Mouse (Mus musculus): ENCODE data around the gene Vmn1r85. TPM values are rescaled to one million over a fixed set of nuclear protein-coding genes. Genes with fewer than 3 reads are reported as not detected.
A peak's percentile ranks its signal among the peaks of the same experiment; 100 is the strongest.

The Vmn1r85 gene
- polyA plus RNA-seq, 1 experiment = not detected

DNA sequence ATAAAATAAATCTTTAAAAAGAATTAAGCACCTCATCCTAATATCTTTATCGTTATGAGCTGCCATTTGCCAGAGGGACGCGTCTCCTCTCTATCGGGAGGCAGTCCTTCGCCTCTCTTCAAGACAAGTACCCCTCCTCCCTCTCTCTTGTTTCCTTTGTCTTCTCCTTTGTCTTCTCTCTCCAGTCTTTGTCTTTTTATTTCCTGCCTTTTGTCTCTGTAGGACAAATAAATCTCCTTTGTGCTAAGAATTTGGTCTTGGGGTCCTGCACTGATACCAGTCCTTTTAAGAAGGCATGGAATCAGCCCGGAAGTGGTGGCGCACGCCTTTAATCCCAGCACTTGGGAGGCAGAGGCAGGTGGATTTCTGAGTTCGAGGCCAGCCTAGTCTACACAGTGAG, 35.4 kb downstream of the Vmn1r85 start:
- Histone ChIP-seq H3K27me3 (ENCODE audit: control insufficient read depth, insufficient read depth, low read length) (no peaks in the 10 kb centered on the region), H3K36me3 (ENCODE audit: control insufficient read depth, insufficient read depth, low read length) (no peaks in the 10 kb centered on the region), H3K4me3 (ENCODE audit: control insufficient read depth, insufficient read depth, low read length) (no peak overlapping the region), H3K27ac (ENCODE audit: control insufficient read depth, insufficient read depth, low read length) (no peak overlapping the region), H3K4me1 (replicated peaks; ENCODE audit: control insufficient read depth, insufficient read depth, low read length) (no peaks in the 10 kb centered on the region)
- no peak for TF ChIP-seq POLR2A (IDR thresholded peaks at IDR 0.05; ENCODE audit: control insufficient read depth, extremely low read depth, insufficient read depth, low read length, poor library complexity)
- TF ChIP-seq CTCF (IDR thresholded peaks at IDR 0.05; ENCODE audit: borderline replicate concordance, control insufficient read depth, extremely low read depth, insufficient read depth, low read length, poor library complexity) = no peak
- DNase-seq = no peak
- 91% methylated on average over 9 of the region's 9 CpGs for WGBS

DNA sequence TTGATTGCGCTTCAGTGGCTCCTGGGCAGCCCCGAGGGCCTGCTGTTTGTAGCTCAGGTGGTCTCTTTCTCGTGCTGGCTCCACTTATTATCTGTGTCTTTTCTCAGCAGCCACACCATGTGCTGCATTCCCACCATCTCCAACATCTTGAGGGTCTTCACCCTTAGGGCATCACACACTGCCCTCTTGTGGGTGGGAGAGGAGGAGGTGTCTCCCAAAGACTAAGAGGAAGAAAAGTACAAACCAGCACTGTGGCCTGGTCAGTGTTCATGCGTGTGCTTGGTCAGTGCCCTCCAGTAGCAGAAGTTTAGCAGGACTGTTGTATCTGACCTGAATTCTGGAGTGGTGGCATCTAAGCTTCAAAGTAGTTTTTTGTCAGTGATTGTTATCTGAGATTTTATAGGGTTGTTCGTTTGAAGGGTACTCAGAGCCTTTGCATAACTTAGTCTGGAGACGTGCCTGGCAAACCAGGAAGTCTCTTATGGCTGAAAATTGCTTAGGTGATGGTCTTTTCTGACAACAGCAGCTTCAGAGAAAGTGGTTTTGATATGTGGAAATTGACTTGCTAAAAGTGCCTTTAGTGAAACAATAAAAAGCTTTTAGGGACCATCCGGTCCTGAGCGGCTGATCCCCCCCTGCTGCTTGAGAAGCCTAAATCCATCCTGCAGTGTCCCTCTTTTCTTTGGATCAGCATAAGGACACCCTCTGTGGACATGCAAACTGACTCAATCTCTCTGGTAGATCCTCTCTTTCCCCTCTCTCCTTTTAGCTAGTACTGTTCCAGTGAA, 37.9 kb downstream of the Vmn1r85 start:
- Histone ChIP-seq H3K27ac (ENCODE audit: control insufficient read depth, insufficient read depth, low read length) (no peak overlapping the region), H3K4me3 (ENCODE audit: control insufficient read depth, insufficient read depth, low read length) (no peak overlapping the region), H3K36me3 (ENCODE audit: control insufficient read depth, insufficient read depth, low read length) (no peaks in the 10 kb centered on the region), H3K27me3 (ENCODE audit: control insufficient read depth, insufficient read depth, low read length) (no peaks in the 10 kb centered on the region), H3K4me1 (replicated peaks; ENCODE audit: control insufficient read depth, insufficient read depth, low read length) (0 out of 2 replicates have a peak, but pooled peaks cover 2% of the 10 kb centered on the region)
- no peak for DNase-seq
- TF ChIP-seq POLR2A (IDR thresholded peaks at IDR 0.05; ENCODE audit: control insufficient read depth, extremely low read depth, insufficient read depth, low read length, poor library complexity) = no peak
- TF ChIP-seq CTCF (IDR thresholded peaks at IDR 0.05; ENCODE audit: borderline replicate concordance, control insufficient read depth, extremely low read depth, insufficient read depth, low read length, poor library complexity) = no peak
- WGBS = 79% methylated on average over 8 of the region's 8 CpGs

GRCm38 (mm10) chr7:13054287-13055010, 40.5 kb downstream of the Vmn1r85 start, which contains the start of gene Mzf1:
Gene Mzf1 (minus strand): TSS chr7:13054764.
- H3K4me1 ChIP-seq (replicated peaks; ENCODE audit: control insufficient read depth, insufficient read depth, low read length) = 0 out of 2 replicates have a peak, but pooled peaks cover 2% of the 10 kb centered on the region
- WGBS = under 1% methylated on average over 41 of the region's 41 CpGs
- H3K4me3 ChIP-seq (ENCODE audit: control insufficient read depth, insufficient read depth, low read length) = peak within 1 kb of the TSS; percentile 78
- H3K27me3 ChIP-seq (ENCODE audit: control insufficient read depth, insufficient read depth, low read length) = no peaks in the 10 kb centered on the region
- no peaks in the 10 kb centered on the region for H3K36me3 ChIP-seq (ENCODE audit: control insufficient read depth, insufficient read depth, low read length)
- TF ChIP-seq POLR2A (IDR thresholded peaks at IDR 0.05; ENCODE audit: control insufficient read depth, extremely low read depth, insufficient read depth, low read length, poor library complexity) (peak; percentile 41; the same call in 1 of the 2 replicates), CTCF (IDR thresholded peaks at IDR 0.05; ENCODE audit: borderline replicate concordance, control insufficient read depth, extremely low read depth, insufficient read depth, low read length, poor library complexity) (peak; percentile 60; the same call in 1 of the 2 replicates)
- H3K27ac ChIP-seq (ENCODE audit: control insufficient read depth, insufficient read depth, low read length) = peak within 1 kb of the TSS; percentile 75
- peak; percentile 92 for DNase-seq

DNA sequence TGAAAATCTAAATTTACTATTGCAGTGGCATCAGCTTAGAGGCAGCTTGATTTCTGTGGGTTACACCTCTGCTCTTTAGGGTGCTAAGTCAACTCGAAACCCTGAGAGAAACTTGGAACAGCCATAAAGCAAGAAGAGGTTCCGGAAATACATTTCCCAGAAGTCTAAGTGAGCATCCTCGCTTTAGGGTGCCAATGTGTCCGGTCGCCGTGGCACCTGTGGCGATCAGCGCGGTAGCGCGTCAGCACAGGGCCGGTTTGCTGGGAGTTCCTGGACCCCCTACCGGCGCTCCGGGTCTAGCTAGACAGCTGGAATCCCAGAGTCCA, 41.0 kb downstream of the Vmn1r85 start:
- Histone ChIP-seq H3K4me3 (ENCODE audit: control insufficient read depth, insufficient read depth, low read length) (peak overlapping the region; percentile 78), H3K4me1 (replicated peaks; ENCODE audit: control insufficient read depth, insufficient read depth, low read length) (0 out of 2 replicates have a peak, but pooled peaks cover 2% of the 10 kb centered on the region), H3K27ac (ENCODE audit: control insufficient read depth, insufficient read depth, low read length) (no peak overlapping the region), H3K36me3 (ENCODE audit: control insufficient read depth, insufficient read depth, low read length) (no peaks in the 10 kb centered on the region), H3K27me3 (ENCODE audit: control insufficient read depth, insufficient read depth, low read length) (no peaks in the 10 kb centered on the region)
- no peak for DNase-seq
- no peak for TF ChIP-seq CTCF (IDR thresholded peaks at IDR 0.05; ENCODE audit: borderline replicate concordance, control insufficient read depth, extremely low read depth, insufficient read depth, low read length, poor library complexity)
- TF ChIP-seq POLR2A (IDR thresholded peaks at IDR 0.05; ENCODE audit: control insufficient read depth, extremely low read depth, insufficient read depth, low read length, poor library complexity) = no peak
- WGBS = 5% methylated on average over 15 of the region's 15 CpGs

DNA sequence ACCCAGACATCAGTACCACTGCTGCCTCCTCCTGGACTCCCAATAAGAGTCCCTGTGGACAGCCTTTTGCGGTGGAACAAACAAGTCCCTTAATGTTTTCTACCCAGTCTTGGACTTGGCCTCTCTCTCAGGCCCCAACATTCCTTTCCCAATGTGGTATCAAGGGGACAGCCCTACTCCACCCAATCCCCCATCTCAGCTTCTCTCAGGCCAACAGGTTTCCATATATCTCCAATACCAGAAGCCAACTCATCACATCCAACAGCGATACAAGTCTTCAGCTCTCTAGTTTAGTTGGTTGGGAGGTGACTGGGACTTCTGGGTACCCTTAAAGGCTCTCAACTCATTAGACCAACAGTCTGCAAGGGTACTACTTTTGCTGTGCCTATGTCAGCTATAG, 41.5 kb downstream of the Vmn1r85 start:
- H3K4me1 ChIP-seq (replicated peaks; ENCODE audit: control insufficient read depth, insufficient read depth, low read length) = 0 out of 2 replicates have a peak, but pooled peaks cover 2% of the 10 kb centered on the region
- no peak overlapping the region for H3K4me3 ChIP-seq (ENCODE audit: control insufficient read depth, insufficient read depth, low read length)
- no peaks in the 10 kb centered on the region for H3K27me3 ChIP-seq (ENCODE audit: control insufficient read depth, insufficient read depth, low read length)
- no peak for TF ChIP-seq CTCF (IDR thresholded peaks at IDR 0.05; ENCODE audit: borderline replicate concordance, control insufficient read depth, extremely low read depth, insufficient read depth, low read length, poor library complexity)
- no peak for TF ChIP-seq POLR2A (IDR thresholded peaks at IDR 0.05; ENCODE audit: control insufficient read depth, extremely low read depth, insufficient read depth, low read length, poor library complexity)
- 96% methylated on average over 2 of the region's 2 CpGs for WGBS
- DNase-seq = no peak
- H3K27ac ChIP-seq (ENCODE audit: control insufficient read depth, insufficient read depth, low read length) = no peak overlapping the region
- no peaks in the 10 kb centered on the region for H3K36me3 ChIP-seq (ENCODE audit: control insufficient read depth, insufficient read depth, low read length)

DNA sequence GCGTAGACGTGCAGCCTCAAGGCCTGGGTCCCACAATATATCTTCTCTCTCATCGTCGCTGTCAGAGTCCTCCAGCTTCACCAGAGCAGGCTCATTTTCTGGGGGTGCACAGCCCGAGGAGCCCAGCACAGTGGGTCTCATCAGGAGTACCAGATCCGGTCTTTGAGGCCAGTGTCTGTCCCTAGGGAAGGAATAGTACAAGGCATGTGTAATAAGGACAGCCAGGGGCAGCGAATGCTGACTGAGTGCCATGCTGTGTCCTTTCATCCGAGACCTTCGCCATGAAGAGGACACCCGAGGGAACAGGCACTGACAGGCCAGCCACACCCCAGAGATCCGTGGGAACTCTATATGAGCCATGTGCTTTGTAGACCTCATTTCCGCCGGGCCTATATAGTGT, 42.0 kb downstream of the Vmn1r85 start:
- Histone ChIP-seq H3K27ac (ENCODE audit: control insufficient read depth, insufficient read depth, low read length) (no peak overlapping the region), H3K36me3 (ENCODE audit: control insufficient read depth, insufficient read depth, low read length) (no peaks in the 10 kb centered on the region), H3K4me3 (ENCODE audit: control insufficient read depth, insufficient read depth, low read length) (no peak overlapping the region), H3K27me3 (ENCODE audit: control insufficient read depth, insufficient read depth, low read length) (no peaks in the 10 kb centered on the region), H3K4me1 (replicated peaks; ENCODE audit: control insufficient read depth, insufficient read depth, low read length) (0 out of 2 replicates have a peak, but pooled peaks cover 2% of the 10 kb centered on the region)
- no peak for TF ChIP-seq POLR2A (IDR thresholded peaks at IDR 0.05; ENCODE audit: control insufficient read depth, extremely low read depth, insufficient read depth, low read length, poor library complexity)
- TF ChIP-seq CTCF (IDR thresholded peaks at IDR 0.05; ENCODE audit: borderline replicate concordance, control insufficient read depth, extremely low read depth, insufficient read depth, low read length, poor library complexity) = no peak
- 95% methylated on average over 13 of the region's 13 CpGs for WGBS
- no peak for DNase-seq
